Mouse (Mus musculus) intestine, embryonic 16.5 days (tissue): ENCODE results near the gene Sox1. TPM values are rescaled to one million over a fixed set of nuclear protein-coding genes. Genes with fewer than 3 reads are reported as not detected.
A peak's percentile ranks its signal among the peaks of the same experiment; 100 is the strongest.

ENCODE experiments used
- ATAC-seq: fragments of 200-750 bp; cut with Nextera tagmentation; 2 replicates; pipeline ENCODE4 v1.8.0; 2017; ENCODE audit warnings: moderate TSS enrichment, moderate library complexity
- H3K27ac ChIP-seq: fragments of 300-500 bp; sonication (generic); 2 replicates; pipeline ENCODE4 v1.5.1; 2014; ENCODE audit warnings: mild to moderate bottlenecking, low read length
- H3K27me3 ChIP-seq: fragments of 300-500 bp; sonication (generic); replicated peaks from 2 replicates; pipeline ENCODE4 v1.6.1; 2014; ENCODE audit warnings: low read length, control low read depth, mixed read lengths; ENCODE audit not compliant: control insufficient read depth, insufficient read depth
- H3K36me3 ChIP-seq: fragments of 300-500 bp; sonication (generic); 2 replicates; pipeline ENCODE4 v1.6.1; 2014; ENCODE audit warnings: low read length, control low read depth; ENCODE audit not compliant: control insufficient read depth, insufficient read depth
- H3K4me1 ChIP-seq: fragments of 300-500 bp; sonication (generic); 2 replicates; pipeline ENCODE4 v1.6.1; 2014; ENCODE audit warnings: low read length, control low read depth, mixed read lengths; ENCODE audit not compliant: control insufficient read depth, insufficient read depth
- H3K4me2 ChIP-seq: fragments of 300-500 bp; sonication (generic); 2 replicates; pipeline ENCODE4 v1.6.1; 2014; ENCODE audit warnings: low read depth, low read length, control low read depth
- H3K4me3 ChIP-seq: fragments of 300-500 bp; sonication (generic); 2 replicates; pipeline ENCODE4 v1.5.1; 2014; ENCODE audit warnings: mild to moderate bottlenecking, low read length
- H3K9ac ChIP-seq: fragments of 300-500 bp; sonication (generic); 2 replicates; pipeline ENCODE4 v1.6.1; 2014; ENCODE audit warnings: low read depth, low read length
- H3K9me3 ChIP-seq: fragments of 300-500 bp; sonication (generic); 2 replicates; pipeline ENCODE4 v1.6.1; 2016; ENCODE audit warnings: low read length, control low read depth; ENCODE audit not compliant: control insufficient read depth
- WGBS: fragments of 180-500 bp; shearing (Covaris S2); extraction: QIAGEN DNeasy Blood & Tissue Kit; methylation state at CpG from one replicate; pipeline ENCODE4 v1.1.7; 2014; 5-methylcytosine and 5-hydroxymethylcytosine counted together
- polyA plus RNA-seq: library from polyadenylated mRNA; unstranded; fragments of >200 nt; fragmentation: Nextera tagmentation; extraction: Ambion mirVana; gene quantifications from 2 replicates; pipeline ENCODE4 v1.2.1, GENCODE M21; 2015

The Sox1 gene
- polyA plus RNA-seq, 1 experiment from 2014 or later: not detected

DNA sequence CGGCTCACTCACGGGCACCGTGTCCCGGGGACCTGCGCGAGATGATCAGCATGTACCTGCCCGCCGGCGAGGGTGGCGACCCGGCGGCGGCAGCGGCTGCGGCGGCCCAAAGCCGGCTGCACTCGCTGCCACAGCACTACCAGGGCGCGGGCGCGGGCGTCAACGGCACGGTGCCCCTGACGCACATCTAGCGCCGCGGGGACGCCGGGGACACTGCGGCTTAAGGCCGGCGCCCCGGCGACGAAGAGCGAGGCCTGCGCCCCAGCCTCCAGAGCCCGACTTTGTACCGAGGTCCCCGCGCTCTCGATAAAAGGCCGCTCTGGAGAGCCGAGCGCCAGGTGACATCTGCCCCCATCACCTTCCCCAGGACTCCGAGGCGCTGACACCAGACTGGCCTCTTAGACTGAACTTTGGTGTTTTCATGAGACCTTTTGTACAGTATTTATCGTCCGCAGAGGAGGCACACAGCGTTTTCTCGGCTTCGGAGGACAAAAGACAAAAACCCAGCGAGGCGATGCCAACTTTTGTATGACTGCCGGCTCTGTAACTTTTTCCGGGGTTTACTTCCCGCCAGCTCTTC, 2.3 kb downstream of the Sox1 start:
- Histone ChIP-seq H3K27me3 (peaks cover 86% of the 10 kb centered on the region), H3K27ac (no peak overlapping the region), H3K4me1 (peaks cover 17% of the 10 kb centered on the region), H3K4me3 (peak overlapping the region; percentile 30), H3K9ac (no peak overlapping the region), H3K4me2 (peak overlapping the region; percentile 43; the same call in 1 of the 2 replicates), H3K9me3 (no peaks in the 10 kb centered on the region), H3K36me3 (no peaks in the 10 kb centered on the region)
- 0 out of 2 replicates have a peak, but pooled peaks have one; percentile 10 for ATAC-seq
- 1% methylated on average over 59 of the region's 59 CpGs for WGBS

DNA sequence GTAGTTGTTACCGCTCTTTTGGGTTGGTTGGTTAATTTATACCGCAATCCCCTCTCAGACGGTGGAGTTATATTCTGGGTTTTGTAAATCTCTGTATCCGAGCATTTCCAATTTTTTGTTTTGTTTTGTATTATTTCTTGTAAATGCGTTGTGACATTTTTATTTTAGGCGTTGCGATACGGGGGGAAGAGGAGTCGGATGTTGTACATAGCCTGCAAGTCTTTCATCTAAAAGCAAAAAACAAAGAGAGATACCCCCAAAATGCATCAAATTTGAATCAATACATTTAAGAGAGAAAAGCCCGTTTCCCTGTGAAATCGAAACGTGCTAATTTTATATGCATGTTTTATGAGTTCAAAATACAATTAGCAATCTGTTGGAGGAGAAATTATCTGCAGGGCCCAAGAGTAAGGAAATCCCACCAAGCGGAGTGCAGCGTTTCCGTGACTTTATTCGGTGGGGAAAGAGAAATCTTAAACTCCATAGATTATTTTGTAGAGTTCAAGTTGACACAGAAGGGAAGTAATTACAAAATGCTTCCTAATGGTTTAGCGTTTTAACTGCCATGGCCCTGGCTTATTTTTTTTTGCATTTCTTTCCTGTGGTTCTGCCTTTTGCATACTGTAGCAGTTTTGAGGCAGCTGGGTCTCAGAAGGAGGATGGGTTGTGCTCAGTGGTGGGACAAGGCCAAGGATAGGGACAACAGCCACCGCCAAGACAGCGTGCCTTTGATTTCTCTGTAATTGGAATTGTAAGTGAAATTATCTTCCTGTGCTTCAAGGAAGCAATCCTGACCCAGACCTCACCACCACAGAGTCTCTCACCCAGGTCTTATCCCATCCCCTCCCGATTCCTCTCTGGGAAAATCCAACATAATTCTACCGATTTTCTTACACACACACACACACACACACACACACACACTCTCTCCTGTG, 3.2 kb downstream of the Sox1 start:
- Histone ChIP-seq H3K9ac (no peak overlapping the region), H3K4me3 (no peak overlapping the region), H3K4me1 (peaks cover 17% of the 10 kb centered on the region), H3K27me3 (peaks cover 86% of the 10 kb centered on the region), H3K4me2 (no peak overlapping the region), H3K36me3 (no peaks in the 10 kb centered on the region), H3K27ac (no peak overlapping the region), H3K9me3 (no peaks in the 10 kb centered on the region)
- 2% methylated on average over 21 of the region's 21 CpGs for WGBS
- no peak for ATAC-seq

DNA sequence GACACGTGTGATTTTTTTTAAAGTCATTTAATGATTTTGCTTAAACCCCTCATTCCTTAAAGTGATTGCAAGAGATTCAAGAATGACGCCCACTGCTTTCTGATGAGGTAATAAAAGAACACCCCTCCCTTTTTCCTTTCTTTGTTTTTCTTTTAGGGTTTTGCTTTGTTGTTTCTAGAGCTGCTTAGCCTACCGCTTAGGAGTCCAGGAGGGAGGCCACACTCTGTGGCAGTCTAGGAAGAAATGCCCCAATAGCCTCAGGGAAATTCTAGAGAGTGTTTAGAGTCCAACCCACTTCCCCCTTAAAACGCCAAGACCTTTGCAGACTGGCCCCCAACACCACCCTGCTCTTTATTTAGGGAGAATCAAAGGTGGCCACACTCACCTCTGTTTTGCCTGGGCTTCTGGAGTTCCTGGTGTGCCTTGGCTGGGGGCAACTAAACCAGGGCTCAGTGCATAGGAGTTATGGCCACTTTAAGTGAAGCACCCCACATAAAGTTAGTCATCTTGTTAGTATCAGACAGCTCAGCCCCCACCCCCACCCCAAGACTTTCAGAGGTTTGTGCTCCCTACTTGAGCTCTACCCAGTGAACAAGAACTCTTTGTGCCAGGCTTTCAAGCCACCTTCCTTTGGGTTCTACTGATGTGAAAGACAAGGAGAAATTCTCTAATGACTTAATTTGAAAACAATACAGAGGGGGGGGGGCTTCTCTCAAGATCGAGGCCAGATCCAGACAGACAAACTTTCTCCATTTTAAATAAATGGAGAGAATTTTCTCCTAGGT, 4.5 kb downstream of the Sox1 start:
- WGBS: 3% methylated on average over 5 of the region's 5 CpGs
- Histone ChIP-seq H3K27me3 (peaks cover 87% of the 10 kb centered on the region), H3K4me3 (no peak overlapping the region)

DNA sequence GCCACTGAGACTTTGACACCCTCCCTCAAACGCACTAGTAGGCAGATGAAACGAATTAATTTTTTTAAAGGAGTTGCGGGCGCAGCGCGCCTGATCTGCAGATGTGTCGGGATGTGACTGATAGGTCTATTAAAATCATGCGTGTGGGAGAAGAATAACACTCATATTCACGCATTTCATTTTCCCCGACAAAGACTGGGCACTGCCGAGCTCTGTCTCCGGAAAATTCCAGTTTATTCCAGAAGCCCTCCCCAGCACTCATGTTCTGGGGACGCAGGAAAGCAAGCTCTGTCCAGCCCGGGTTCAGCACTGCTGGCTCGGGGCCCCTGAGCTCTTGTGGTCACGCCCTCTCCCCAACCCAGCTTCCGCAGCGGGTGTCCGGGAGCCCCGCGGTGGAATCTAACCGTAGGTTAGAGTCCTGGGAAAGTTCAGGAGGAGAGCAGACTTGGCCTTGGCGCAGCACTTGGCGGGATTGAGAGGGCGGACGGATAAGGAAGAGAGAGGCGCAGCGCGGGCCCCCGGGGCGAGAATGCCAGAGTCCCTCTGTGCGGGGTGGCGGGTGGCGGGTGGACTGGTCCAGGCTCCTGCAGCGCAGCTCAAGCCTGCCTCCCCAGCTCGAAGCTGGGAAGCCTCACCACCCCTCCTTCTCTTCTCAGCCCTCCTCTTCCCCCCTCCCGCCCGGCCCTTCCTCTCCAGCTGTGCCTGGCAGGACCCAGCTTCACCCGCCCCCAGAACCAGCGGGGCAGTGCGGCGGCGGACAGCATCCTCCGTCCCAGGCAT, 5.7 kb downstream of the Sox1 start:
- H3K9me3 ChIP-seq: no peaks in the 10 kb centered on the region
- H3K4me1 ChIP-seq: peaks cover 14% of the 10 kb centered on the region
- H3K9ac ChIP-seq: no peak overlapping the region
- no peaks in the 10 kb centered on the region for H3K36me3 ChIP-seq
- H3K27ac ChIP-seq: no peak overlapping the region
- 2% methylated on average over 41 of the region's 44 CpGs for WGBS
- ATAC-seq: 0 out of 2 replicates have a peak, but pooled peaks have one; percentile 21
- no peak overlapping the region for H3K4me2 ChIP-seq
- peaks cover 83% of the 10 kb centered on the region for H3K27me3 ChIP-seq
- H3K4me3 ChIP-seq: no peak overlapping the region

More for the DNA sequence above, 4.5 kb downstream of the Sox1 start:
- Histone ChIP-seq H3K9ac (no peak overlapping the region), H3K27ac (no peak overlapping the region), H3K9me3 (no peaks in the 10 kb centered on the region), H3K4me2 (no peak overlapping the region), H3K4me1 (peaks cover 17% of the 10 kb centered on the region), H3K36me3 (no peaks in the 10 kb centered on the region)
- no peak for ATAC-seq

DNA sequence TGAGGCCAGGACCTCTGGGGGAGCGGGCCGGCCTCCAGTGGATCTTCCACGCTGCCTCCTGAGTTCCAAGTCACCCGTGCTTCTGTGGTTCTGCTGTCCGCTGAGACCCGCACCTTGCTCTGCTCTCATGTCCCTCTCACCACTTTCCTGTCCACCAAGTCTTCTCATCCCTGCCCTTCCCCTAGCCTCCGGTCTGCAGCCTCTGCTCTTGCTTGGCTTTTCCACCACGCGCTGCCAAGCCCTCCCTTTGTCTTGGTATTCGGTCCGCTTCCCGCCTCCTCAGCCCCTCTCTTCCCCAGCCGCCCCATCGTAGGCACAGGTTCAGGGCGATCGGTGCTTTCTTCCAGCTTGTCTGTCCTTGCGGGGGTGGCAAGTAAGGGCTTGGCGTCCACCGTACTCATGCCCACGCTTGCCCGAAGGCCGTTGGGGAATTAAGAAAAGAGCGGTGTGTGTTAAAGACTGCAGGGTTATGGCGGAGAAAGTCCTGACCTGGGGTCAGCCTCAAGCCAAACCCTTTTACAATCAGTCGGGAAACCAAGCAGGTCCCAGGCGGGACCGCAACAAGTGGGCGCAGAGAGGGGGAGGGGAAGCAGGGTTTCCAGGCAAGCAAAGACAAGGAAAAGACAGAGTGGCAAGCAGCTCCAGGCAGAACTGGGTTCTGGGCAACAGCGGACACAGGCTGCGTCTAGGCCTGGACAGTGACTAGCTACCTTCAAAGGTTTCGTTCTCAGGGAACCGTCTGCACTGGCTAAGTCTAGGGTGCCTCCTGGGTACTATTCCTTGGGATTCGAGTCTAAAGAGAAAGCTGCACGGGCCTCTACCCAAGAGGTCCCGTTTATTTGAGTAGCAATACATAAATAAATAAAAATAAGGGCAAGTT, 6.5 kb downstream of the Sox1 start:
- no peak overlapping the region for H3K4me2 ChIP-seq
- WGBS: under 1% methylated on average over 35 of the region's 35 CpGs
- no peak overlapping the region for H3K9ac ChIP-seq
- no peaks in the 10 kb centered on the region for H3K9me3 ChIP-seq
- no peak for ATAC-seq
- H3K36me3 ChIP-seq: no peaks in the 10 kb centered on the region
- no peak overlapping the region for H3K27ac ChIP-seq
- peaks cover 12% of the 10 kb centered on the region for H3K4me1 ChIP-seq
- no peak overlapping the region for H3K4me3 ChIP-seq
- H3K27me3 ChIP-seq: peaks cover 83% of the 10 kb centered on the region

DNA sequence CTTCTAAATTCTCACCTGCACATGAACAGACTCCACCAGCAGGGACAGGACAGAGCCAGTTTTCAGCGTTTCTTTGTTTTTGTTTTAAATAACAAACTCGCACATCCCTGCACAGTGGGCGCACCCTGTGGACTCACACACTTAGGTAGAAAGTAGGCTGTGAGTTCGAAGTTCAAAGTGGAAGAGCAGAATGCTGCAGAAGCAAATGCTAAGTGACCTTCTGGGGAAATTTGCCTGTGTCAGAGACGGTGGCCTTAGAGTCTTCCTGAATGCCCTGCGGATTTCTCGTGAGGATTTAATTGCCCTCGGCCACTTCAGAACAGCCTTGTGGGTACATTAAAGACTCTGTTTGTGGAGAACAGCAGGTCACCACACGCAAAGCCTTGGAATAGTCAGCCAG, 7.6 kb downstream of the Sox1 start:
- H3K27me3 ChIP-seq: peaks cover 77% of the 10 kb centered on the region
- H3K36me3 ChIP-seq: no peaks in the 10 kb centered on the region
- no peak overlapping the region for H3K27ac ChIP-seq
- H3K9ac ChIP-seq: no peak overlapping the region
- H3K4me1 ChIP-seq: peaks cover 3% of the 10 kb centered on the region; the same call in 1 of the 2 replicates
- H3K9me3 ChIP-seq: no peaks in the 10 kb centered on the region
- H3K4me3 ChIP-seq: no peak overlapping the region
- ATAC-seq: no peak
- 5% methylated on average over 9 of the region's 9 CpGs for WGBS
- H3K4me2 ChIP-seq: no peak overlapping the region

DNA sequence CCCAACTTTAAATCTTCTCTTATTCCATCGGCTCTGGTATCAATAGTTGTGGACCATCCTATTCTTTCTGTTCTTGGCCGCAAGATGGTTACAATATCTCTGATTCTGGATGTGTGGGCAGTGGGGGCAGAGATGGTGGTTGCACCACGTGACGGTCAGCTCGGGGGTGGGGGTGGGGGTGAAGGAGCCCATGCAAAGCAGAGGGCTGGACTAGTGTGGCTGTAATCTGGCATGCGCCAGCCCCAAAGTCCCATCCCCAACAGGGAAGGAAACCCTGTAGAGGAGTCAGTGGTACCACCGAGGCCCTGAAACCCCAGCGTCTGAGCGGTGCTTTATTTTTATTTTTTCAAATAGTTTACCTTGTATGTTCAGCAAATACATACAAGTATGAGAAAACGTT, 12.9 kb downstream of the Sox1 start:
- Histone ChIP-seq H3K9me3 (no peaks in the 10 kb centered on the region), H3K27ac (no peak overlapping the region), H3K9ac (no peak overlapping the region), H3K27me3 (peaks cover 45% of the 10 kb centered on the region), H3K36me3 (no peaks in the 10 kb centered on the region), H3K4me3 (no peak overlapping the region), H3K4me1 (no peaks in the 10 kb centered on the region), H3K4me2 (no peak overlapping the region)
- ATAC-seq: no peak
- 29% methylated on average over 10 of the region's 10 CpGs for WGBS

DNA sequence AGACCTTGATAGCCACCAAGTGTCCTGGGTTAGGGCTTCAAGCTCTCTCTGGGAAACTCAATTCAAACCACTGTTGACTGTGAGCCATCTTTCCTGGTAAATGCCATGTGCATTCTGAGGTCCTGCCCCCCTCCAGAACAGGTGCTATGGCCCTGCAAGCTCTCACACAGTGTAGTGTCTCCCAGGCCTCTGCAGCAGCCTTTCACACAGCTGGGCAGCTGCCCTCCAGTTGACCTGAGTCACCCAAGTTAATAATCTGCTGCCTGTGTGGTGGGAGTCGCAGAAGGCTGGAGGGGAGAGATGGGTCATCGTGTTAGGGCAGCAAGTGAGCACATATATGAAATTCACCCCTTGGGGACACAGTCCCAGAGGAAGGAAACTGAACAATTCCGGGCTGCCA, 14.9 kb downstream of the Sox1 start:
- H3K36me3 ChIP-seq: no peaks in the 10 kb centered on the region
- H3K9ac ChIP-seq: no peak overlapping the region
- no peaks in the 10 kb centered on the region for H3K4me1 ChIP-seq
- H3K27me3 ChIP-seq: peaks cover 31% of the 10 kb centered on the region
- no peak overlapping the region for H3K4me3 ChIP-seq
- H3K9me3 ChIP-seq: no peaks in the 10 kb centered on the region
- WGBS: 51% methylated on average over 3 of the region's 3 CpGs
- ATAC-seq: no peak
- H3K4me2 ChIP-seq: no peak overlapping the region
- H3K27ac ChIP-seq: no peak overlapping the region
